ENCODE assay signal across 8 mouse cellular contexts in the genomic region with DNA sequence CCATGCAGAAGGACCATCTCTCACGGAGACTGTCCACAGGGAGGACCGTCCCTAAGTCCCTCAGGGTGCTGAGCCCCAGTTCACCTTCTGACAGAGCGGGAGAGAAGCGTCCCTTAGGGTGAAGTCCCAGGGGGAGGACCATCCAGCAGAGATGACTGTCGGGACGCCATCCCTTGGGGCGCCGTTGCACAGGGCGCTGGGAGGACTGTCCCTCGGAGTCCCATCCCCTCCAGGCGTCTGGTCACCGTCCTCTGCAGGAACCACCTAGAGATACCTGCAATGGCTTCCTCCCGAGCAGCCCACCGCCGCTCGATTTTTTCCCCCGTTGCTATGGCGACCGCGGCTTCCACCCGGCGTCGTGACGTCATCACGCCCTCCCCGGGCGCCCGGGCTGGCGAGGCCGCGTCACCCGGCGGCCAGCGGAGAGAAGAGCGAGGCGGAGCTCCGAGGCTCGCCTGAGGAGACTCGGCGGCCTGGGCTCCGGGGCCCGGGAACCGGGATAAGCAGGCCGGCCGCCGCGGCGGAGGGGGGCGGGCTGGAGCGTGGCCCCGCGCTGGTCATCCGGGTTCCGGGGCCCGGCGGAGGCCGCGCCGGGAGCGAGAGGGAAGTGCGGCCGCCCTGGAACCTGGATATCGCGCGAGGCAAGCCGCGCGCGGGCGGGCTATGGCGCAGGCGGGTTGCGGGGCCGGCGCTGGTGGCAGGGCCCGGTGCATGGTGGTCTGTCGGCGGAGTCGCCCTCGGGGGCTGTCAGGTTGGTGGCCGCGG. TPM values are rescaled to one million over a fixed set of nuclear protein-coding genes. Genes with fewer than 3 reads are reported as not detected.
DNase-seq lines count a peak whose midpoint lies in the region; ATAC-seq lines count a peak whose summit lies in the region.

A gene (plus strand): TSS at position 355 of the 765 bp plus-strand sequence.

- peak; percentile 84 for DNase-seq in 3T3-L1 (ENCODE audit: low read depth, low spot score)
- DNase-seq in adrenal gland, postnatal 4 days (ENCODE audit: low spot score in 2 of 2), result peak; percentile 76 to 79
- peak; percentile 95 for DNase-seq in embryonic facial prominence, embryonic 14.5 days (ENCODE audit: low spot score)
- peak; percentile 91 for DNase-seq in heart, adult 9 months (ENCODE audit: low spot score in 2 of 2)
- peak; percentile 47 to 78 for DNase-seq in monocyte, adult 2 months (ENCODE audit: low read depth in 1 of 2, low spot score in 2 of 2)
- DNase-seq in spleen, postnatal 36 days (ENCODE audit: low spot score in 2 of 2), result peak; percentile 79 to 80

- H3K4me1 ChIP-seq in embryonic facial prominence, embryonic 14.5 days (ENCODE audit: control insufficient read depth, insufficient read depth, low read length), result peaks cover 43% of the 10 kb centered on the region
- H3K4me1 ChIP-seq in kidney, embryonic 14.5 days (ENCODE audit: control insufficient read depth, insufficient read depth, low read length), result peaks cover 29% of the 10 kb centered on the region
- peaks cover 51% of the 10 kb centered on the region for H3K4me1 ChIP-seq in limb, embryonic 15.5 days

- H3K4me2 ChIP-seq in embryonic facial prominence, embryonic 14.5 days (ENCODE audit: low read depth, low read length), result peak within 1 kb of the TSS; percentile 98
- peak within 1 kb of the TSS; percentile 94 for H3K4me2 ChIP-seq in kidney, embryonic 14.5 days (replicated peaks; ENCODE audit: low read depth, low read length)
- peak within 1 kb of the TSS; percentile 93 for H3K4me2 ChIP-seq in limb, embryonic 15.5 days

- ATAC-seq in embryonic facial prominence, embryonic 14.5 days (ENCODE audit: low read depth), result peak; percentile 87
- peak; percentile 82 for ATAC-seq in kidney, embryonic 14.5 days (ENCODE audit: low FRiP score, low TSS enrichment)
- peak; percentile 79 for ATAC-seq in limb, embryonic 15.5 days (ENCODE audit: insufficient number of reproducible peaks, low FRiP score, low TSS enrichment, low read depth)

- H3K9ac ChIP-seq in embryonic facial prominence, embryonic 14.5 days (ENCODE audit: low read depth, low read length), result peak within 1 kb of the TSS; percentile 97
- peak within 1 kb of the TSS; percentile 97 for H3K9ac ChIP-seq in kidney, embryonic 14.5 days (ENCODE audit: low read depth, low read length)
- peak within 1 kb of the TSS; percentile 88 for H3K9ac ChIP-seq in limb, embryonic 15.5 days

- H3K4me3 ChIP-seq in embryonic facial prominence, embryonic 14.5 days (ENCODE audit: low read depth, low read length), result peak within 1 kb of the TSS; percentile 86
- H3K4me3 ChIP-seq in kidney, embryonic 14.5 days (ENCODE audit: low read length), result peak within 1 kb of the TSS; percentile 87
- H3K4me3 ChIP-seq in limb, embryonic 15.5 days, result peak within 1 kb of the TSS; percentile 83

- no peaks in the 10 kb centered on the region for H3K36me3 ChIP-seq in embryonic facial prominence, embryonic 14.5 days (ENCODE audit: control insufficient read depth, insufficient read depth, low read length)
- H3K36me3 ChIP-seq in kidney, embryonic 14.5 days (ENCODE audit: control insufficient read depth, insufficient read depth, low read length), result peaks cover 4% of the 10 kb centered on the region; the same call in 1 of the 2 replicates
- no peaks in the 10 kb centered on the region for H3K36me3 ChIP-seq in limb, embryonic 15.5 days

- 1% methylated on average over 27 of the region's 82 CpGs for WGBS in embryonic facial prominence, embryonic 14.5 days
- under 1% methylated on average over 82 of the region's 82 CpGs for WGBS in kidney, embryonic 14.5 days
- under 1% methylated on average over 79 of the region's 82 CpGs for WGBS in limb, embryonic 15.5 days

- H3K27ac ChIP-seq in embryonic facial prominence, embryonic 14.5 days (replicated peaks; ENCODE audit: low read depth, low read length), result peak within 1 kb of the TSS; percentile 90
- peak within 1 kb of the TSS; percentile 94 for H3K27ac ChIP-seq in kidney, embryonic 14.5 days (ENCODE audit: low read depth, low read length)
- H3K27ac ChIP-seq in limb, embryonic 15.5 days, result peak within 1 kb of the TSS; percentile 94

- H3K9me3 ChIP-seq in embryonic facial prominence, embryonic 14.5 days (ENCODE audit: control insufficient read depth, low read length), result no peaks in the 10 kb centered on the region
- no peaks in the 10 kb centered on the region for H3K9me3 ChIP-seq in kidney, embryonic 14.5 days (ENCODE audit: control insufficient read depth, low read length)
- no peaks in the 10 kb centered on the region for H3K9me3 ChIP-seq in limb, embryonic 15.5 days

- no peaks in the 10 kb centered on the region for H3K27me3 ChIP-seq in embryonic facial prominence, embryonic 14.5 days (replicated peaks; ENCODE audit: control insufficient read depth, insufficient read depth, low read length)
- H3K27me3 ChIP-seq in kidney, embryonic 14.5 days (ENCODE audit: control insufficient read depth, insufficient read depth, low read length), result no peaks in the 10 kb centered on the region
- H3K27me3 ChIP-seq in limb, embryonic 15.5 days, result no peaks in the 10 kb centered on the region

RNA-seq across cellular contexts. Expression of the gene that starts here (rescaled TPM):
- 10 to 100 TPM; 54.7 to 56.9 TPM for total RNA-seq in adrenal gland, postnatal 4 days (2021)
- 30.6 and 35.7 TPM in 2 replicates for polyA plus RNA-seq in embryonic facial prominence, embryonic 14.5 days (2014; fragmentation: Nextera tagmentation; extraction: Ambion mirVana)
- 38.0 and 39.7 TPM in 2 replicates for polyA plus RNA-seq in kidney, embryonic 14.5 days (2014; fragmentation: Nextera tagmentation; extraction: Ambion mirVana)
- polyA plus RNA-seq in limb, embryonic 15.5 days (2015; fragmentation: Nextera tagmentation; extraction: Ambion mirVana), result 30.9 and 33.6 TPM in 2 replicates

Comparison
In these comparisons a context has a peak if more than half of its experiments do, and no peak if none do; other contexts are left out.
1. Peak in every context shown above with its lines: DNase-seq, ATAC-seq, H3K4me3 ChIP-seq and H3K27ac ChIP-seq.